Mouse (Mus musculus) CH12.LX (cell line): ENCODE measurements around the gene Ccdc157. TPM values are rescaled to one million over a fixed set of nuclear protein-coding genes. Genes with fewer than 3 reads are reported as not detected.

ENCODE experiments used
- DNase-seq: peaks from one replicate; pipeline ENCODE4 v3.0.0-alpha.2; 2013; ENCODE audit errors: extremely low read depth
- H3K27ac ChIP-seq: 2 replicates; pipeline ENCODE4 v1.5.1; 2012; ENCODE audit warnings: low read depth, mild to moderate bottlenecking, control low read depth, moderate library complexity; ENCODE audit not compliant: insufficient read depth
- H3K27me3 ChIP-seq: replicated peaks from 2 replicates; pipeline ENCODE3; 2012; ENCODE audit warnings: inconsistent platforms
- H3K36me3 ChIP-seq, 2 experiments: replicated peaks in 1 of 2; 2 replicates each; pipeline versions ENCODE3 to v1.6.1; 2012; ENCODE audit warnings: inconsistent platforms in 1 of 2, low read length in 1 of 2, mild to moderate bottlenecking in 1 of 2, mixed read lengths in 1 of 2, moderate library complexity in 1 of 2; ENCODE audit not compliant: control insufficient read depth in 1 of 2, insufficient read depth in 1 of 2
- H3K4me1 ChIP-seq, 2 experiments: 2 replicates each; pipeline ENCODE4 v1.6.1; 2012; ENCODE audit warnings: inconsistent platforms in 1 of 2, moderate library complexity in 1 of 2; ENCODE audit not compliant: insufficient read depth in 2 of 2, control insufficient read depth in 1 of 2
- H3K4me2 ChIP-seq: 2 replicates; pipeline ENCODE4 v1.6.1; 2012; ENCODE audit warnings: low read depth, mild to moderate bottlenecking, control low read depth; ENCODE audit not compliant: poor library complexity, insufficient read depth, severe bottlenecking
- H3K4me3 ChIP-seq, 3 experiments: fragments of 150-350 bp in 1 of 3; sonication (generic) in 1 of 3; replicated peaks in 1 of 3; 2 replicates each; pipeline versions ENCODE3 to v1.5.1; 2011 to 2012; ENCODE audit warnings: low read depth in 2 of 3, low read length in 2 of 3, mild to moderate bottlenecking in 2 of 3, moderate library complexity in 2 of 3, control low read depth in 1 of 3, improper control_type of control experiment in 1 of 3, inconsistent platforms in 1 of 3, mixed read lengths in 1 of 3; ENCODE audit not compliant: poor library complexity in 1 of 3
- H3K79me2 ChIP-seq: replicated peaks from 2 replicates; pipeline ENCODE4 v1.6.1; 2012; ENCODE audit warnings: mild to moderate bottlenecking, moderate library complexity; ENCODE audit not compliant: control insufficient read depth, poor library complexity, insufficient read depth, severe bottlenecking; ENCODE audit errors: extremely low read depth
- H3K9ac ChIP-seq: 2 replicates; pipeline ENCODE4 v1.6.1; 2012; ENCODE audit warnings: low read depth, mild to moderate bottlenecking, control low read depth, moderate library complexity; ENCODE audit not compliant: insufficient read depth
- H3K9me3 ChIP-seq: replicated peaks from 2 replicates; pipeline ENCODE3; 2012; ENCODE audit warnings: low read length, inconsistent platforms, mixed read lengths
- BHLHE40 ChIP-seq: IDR thresholded peaks from 2 replicates; pipeline ENCODE4 v1.6.1; 2011; ENCODE audit warnings: mild to moderate bottlenecking, low read depth, low read length, improper control_type of control experiment
- CHD1 ChIP-seq: IDR thresholded peaks from 2 replicates; pipeline ENCODE4 v1.6.1; 2012; ENCODE audit warnings: low read depth, low read length, improper control_type of control experiment, inconsistent platforms
- E2F4 ChIP-seq: IDR thresholded peaks from 2 replicates; pipeline ENCODE4 v1.6.1; 2011; ENCODE audit warnings: low read depth, low read length, improper control_type of control experiment; ENCODE audit not compliant: insufficient replicate concordance
- HCFC1 ChIP-seq: IDR thresholded peaks from 2 replicates; pipeline ENCODE4 v1.6.1; 2012; ENCODE audit warnings: low read depth, mild to moderate bottlenecking, inconsistent platforms, low read length, improper control_type of control experiment
- JUN ChIP-seq: IDR thresholded peaks from 2 replicates; pipeline ENCODE4 v1.6.1; 2011; ENCODE audit warnings: low read depth, mild to moderate bottlenecking, low read length, improper control_type of control experiment, moderate library complexity; ENCODE audit not compliant: insufficient read depth
- MAFK ChIP-seq: IDR thresholded peaks from 2 replicates; pipeline ENCODE4 v1.6.1; 2011; ENCODE audit warnings: low read length, improper control_type of control experiment; ENCODE audit not compliant: insufficient replicate concordance
- MXI1 ChIP-seq: IDR thresholded peaks from 2 replicates; pipeline ENCODE4 v1.6.1; 2011; ENCODE audit warnings: mild to moderate bottlenecking, low read depth, low read length, improper control_type of control experiment
- NELFE ChIP-seq: IDR thresholded peaks from 2 replicates; pipeline ENCODE4 v1.6.1; 2011; ENCODE audit warnings: low read depth, low read length, improper control_type of control experiment
- NRF1 ChIP-seq: IDR thresholded peaks from 2 replicates; pipeline ENCODE4 v1.6.1; 2014; ENCODE audit warnings: low read depth, mild to moderate bottlenecking, inconsistent platforms, low read length, improper control_type of control experiment, moderate library complexity
- POLR2AphosphoS2 ChIP-seq: IDR thresholded peaks from 2 replicates; pipeline ENCODE4 v1.6.1; 2011; ENCODE audit warnings: low read depth, low read length, improper control_type of control experiment
- RCOR1 ChIP-seq: conservative IDR thresholded peaks from 2 replicates; pipeline ENCODE4 v1.6.1; 2012; ENCODE audit warnings: low read depth, mild to moderate bottlenecking, inconsistent platforms, low read length, improper control_type of control experiment
- UBTF ChIP-seq: IDR thresholded peaks from 2 replicates; pipeline ENCODE4 v1.6.1; 2012; ENCODE audit warnings: low read depth, mild to moderate bottlenecking, inconsistent platforms, low read length, improper control_type of control experiment, moderate library complexity
- USF2 ChIP-seq: conservative IDR thresholded peaks from 2 replicates; pipeline ENCODE4 v1.6.1; 2011; ENCODE audit warnings: low read depth, low read length, improper control_type of control experiment
- ZC3H11A ChIP-seq: IDR thresholded peaks from 2 replicates; pipeline ENCODE4 v1.6.1; 2012; ENCODE audit warnings: low read depth, mild to moderate bottlenecking, inconsistent platforms, low read length, improper control_type of control experiment
- ZMIZ1 ChIP-seq: IDR thresholded peaks from 2 replicates; pipeline ENCODE4 v1.6.1; 2012; ENCODE audit warnings: low read depth, mild to moderate bottlenecking, inconsistent platforms, low read length, improper control_type of control experiment
- ZNF384 ChIP-seq: IDR thresholded peaks from 2 replicates; pipeline ENCODE4 v1.6.1; 2012; ENCODE audit warnings: low read depth, low read length, improper control_type of control experiment, inconsistent platforms
- dilution Hi-C: fragments of 300-500 bp; cut with MboI; formaldehyde crosslinking; loops from 2 replicates; pipeline ENCODE4 v1.14.3; 2020; ENCODE audit warnings: low sequenced_read_pairs; ENCODE audit not compliant: extremely low pct_unique_long_range_greater_than_20kb, extremely low pct_ligation_motif_present
- in situ Hi-C: fragments of 300-500 bp; cut with MboI; formaldehyde crosslinking; loops from 3 replicates; pipeline ENCODE4 v1.14.3; 2019; ENCODE audit warnings: low sequenced_read_pairs, low pct_ligation_motif_present, low pct_unique_long_range_greater_than_20kb, mixed read lengths
- polyA plus RNA-seq: library from polyadenylated mRNA; unstranded; fragments of >175 nt; gene quantifications from 2 replicates; pipeline ENCODE4 v1.2.1, GENCODE M21; 2012; ENCODE audit warnings: low read depth; ENCODE audit not compliant: insufficient read length
- total RNA-seq, 2 experiments: library from RNA; depleted of rRNA; stranded (reverse); fragments of 300-350 nt in 1 of 2; fragments of >200 nt in 1 of 2; gene quantifications; 2 replicates each; pipeline ENCODE4 v1.2.3; 2012 to 2014

Gene Ccdc157
- total and polyA plus RNA-seq, 3 experiments, result 2.3 to 4.4 (median 4.0) TPM

GRCm38 (mm10) chr11:4143281-4144062, 16.6 kb downstream of the Ccdc157 start:
- no peak overlapping the region for H3K27ac ChIP-seq
- H3K9me3 ChIP-seq, result no peaks in the 10 kb centered on the region
- TF ChIP-seq NRF1, result no peak
- TF ChIP-seq BHLHE40, result no peak
- peaks cover 12 to 28% of the 10 kb centered on the region in 2 experiments for H3K4me1 ChIP-seq
- H3K4me2 ChIP-seq, result no peak overlapping the region
- H3K27me3 ChIP-seq, result no peaks in the 10 kb centered on the region
- in situ Hi-C loops, result no loop called here
- H3K36me3 ChIP-seq, result peaks cover 39 to 74% of the 10 kb centered on the region in 2 experiments
- no peak overlapping the region for H3K4me3 ChIP-seq
- dilution Hi-C loops, result no loop called here
- no peak overlapping the region for H3K9ac ChIP-seq
- no peaks in the 10 kb centered on the region for H3K79me2 ChIP-seq
- no peak for DNase-seq

- dilution Hi-C loops, result no loop called here
- Histone ChIP-seq H3K4me1 (peaks cover 21 to 39% of the 10 kb centered on the region in 2 experiments), H3K36me3 (peaks cover 41 to 77% of the 10 kb centered on the region in 2 experiments)
These were observed 17.7 kb downstream of the Ccdc157 start for GRCm38 (mm10) chr11:4142352-4142751.

GRCm38 (mm10) chr11:4141505-4141904, 18.6 kb downstream of the Ccdc157 start:
- H3K9ac ChIP-seq, result no peak overlapping the region
- H3K9me3 ChIP-seq, result no peaks in the 10 kb centered on the region
- TF ChIP-seq MXI1 (no peak), POLR2AphosphoS2 (no peak), ZMIZ1 (no peak), MAFK (no peak), UBTF (no peak), E2F4 (no peak), NELFE (no peak), ZC3H11A (no peak), RCOR1 (no peak), HCFC1 (no peak)
- peaks cover 29 to 47% of the 10 kb centered on the region in 2 experiments for H3K4me1 ChIP-seq
- in situ Hi-C loops, result no loop called here
- H3K4me2 ChIP-seq, result no peak overlapping the region
- H3K4me3 ChIP-seq, result no peak overlapping the region
- H3K27me3 ChIP-seq, result no peaks in the 10 kb centered on the region
- dilution Hi-C loops, result no loop called here
- H3K36me3 ChIP-seq, result peaks cover 44 to 79% of the 10 kb centered on the region in 2 experiments
- peaks cover 11% of the 10 kb centered on the region for H3K79me2 ChIP-seq
- DNase-seq, result no peak
- no peak overlapping the region for H3K27ac ChIP-seq

More at GRCm38 (mm10) chr11:4142352-4142751, 17.7 kb downstream of the Ccdc157 start:
- TF ChIP-seq E2F4 (no peak), MAFK (peak; percentile 90), RCOR1 (no peak), USF2 (no peak), ZMIZ1 (no peak), CHD1 (no peak), ZNF384 (no peak), JUN (no peak)
- peaks cover 5% of the 10 kb centered on the region; the same call in 1 of the 2 replicates for H3K79me2 ChIP-seq
- H3K4me2 ChIP-seq, result no peak overlapping the region
- H3K9ac ChIP-seq, result no peak overlapping the region
- no peaks in the 10 kb centered on the region for H3K27me3 ChIP-seq
- H3K9me3 ChIP-seq, result no peaks in the 10 kb centered on the region
- no peak overlapping the region for H3K27ac ChIP-seq
- no peak for DNase-seq
- H3K4me3 ChIP-seq, result no peak overlapping the region
- in situ Hi-C loops, result no loop called here
